Mouse (Mus musculus) midbrain, embryonic 13.5 days (tissue): ENCODE measurements around the gene Tvp23b. TPM values are rescaled to one million over a fixed set of nuclear protein-coding genes. Genes with fewer than 3 reads are reported as not detected.

Source experiments
- ATAC-seq: fragments of 200-750 bp; cut with Nextera tagmentation; 2 replicates; pipeline ENCODE4 v1.8.0; 2017; ENCODE audit warnings: mild to moderate bottlenecking, moderate TSS enrichment, moderate library complexity
- H3K27ac ChIP-seq: fragments of 300-500 bp; sonication (generic); 2 replicates; pipeline ENCODE4 v1.5.1; 2015; ENCODE audit warnings: inconsistent platforms, mild to moderate bottlenecking, moderate library complexity
- H3K27me3 ChIP-seq: fragments of 300-500 bp; sonication (generic); 2 replicates; pipeline ENCODE4 v1.6.1; 2015; ENCODE audit warnings: mild to moderate bottlenecking, inconsistent platforms
- H3K36me3 ChIP-seq: fragments of 300-500 bp; sonication (generic); 2 replicates; pipeline ENCODE4 v1.6.1; 2015; ENCODE audit warnings: mild to moderate bottlenecking, inconsistent platforms
- H3K4me1 ChIP-seq: fragments of 300-500 bp; sonication (generic); replicated peaks from 2 replicates; pipeline ENCODE4 v1.6.1; 2015; ENCODE audit warnings: inconsistent platforms
- H3K4me2 ChIP-seq: fragments of 300-500 bp; sonication (generic); replicated peaks from 2 replicates; pipeline ENCODE4 v1.6.1; 2015; ENCODE audit warnings: moderate library complexity, mild to moderate bottlenecking, inconsistent platforms
- H3K4me3 ChIP-seq: fragments of 300-500 bp; sonication (generic); replicated peaks from 2 replicates; pipeline ENCODE4 v1.5.1; 2015; ENCODE audit warnings: mild to moderate bottlenecking, inconsistent platforms
- H3K9ac ChIP-seq: fragments of 300-500 bp; sonication (generic); replicated peaks from 2 replicates; pipeline ENCODE4 v1.6.1; 2015; ENCODE audit warnings: mild to moderate bottlenecking, inconsistent platforms
- H3K9me3 ChIP-seq: fragments of 300-500 bp; sonication (generic); 2 replicates; pipeline ENCODE4 v1.6.1; 2016; ENCODE audit warnings: mild to moderate bottlenecking, inconsistent platforms
- WGBS: fragments of 180-500 bp; shearing (Covaris S2); methylation state at CpG from one replicate; pipeline ENCODE4 v1.1.7; 2015; 5-methylcytosine and 5-hydroxymethylcytosine counted together
- polyA plus RNA-seq: library from polyadenylated mRNA; unstranded; fragments of >200 nt; fragmentation: Nextera tagmentation; extraction: Ambion mirVana; gene quantifications from 2 replicates; pipeline ENCODE4 v1.2.1, GENCODE M21; 2015

Tvp23b gene
- polyA plus RNA-seq, 1 experiment from 2014 or later = 55.2 TPM

GRCm38 (mm10) chr11:62869201-62869600 lies 10.1 kb upstream of the Tvp23b start:
- Histone ChIP-seq H3K27ac (no peak overlapping the region), H3K27me3 (no peaks in the 10 kb centered on the region), H3K9ac (no peak overlapping the region), H3K4me1 (no peaks in the 10 kb centered on the region), H3K4me3 (no peak overlapping the region), H3K9me3 (no peaks in the 10 kb centered on the region), H3K36me3 (no peaks in the 10 kb centered on the region), H3K4me2 (no peak overlapping the region)
- ATAC-seq = no peak
- 86% methylated on average over 5 of the region's 5 CpGs for WGBS

- Histone ChIP-seq H3K9me3 (no peaks in the 10 kb centered on the region), H3K27ac (no peak overlapping the region), H3K4me1 (no peaks in the 10 kb centered on the region), H3K4me3 (no peak overlapping the region), H3K9ac (no peak overlapping the region), H3K27me3 (no peaks in the 10 kb centered on the region), H3K4me2 (no peak overlapping the region), H3K36me3 (no peaks in the 10 kb centered on the region)
- no peak for ATAC-seq
- 89% methylated on average over 8 of the region's 8 CpGs for WGBS
Measured at GRCm38 (mm10) chr11:62869715-62870371, 9.4 kb upstream of the Tvp23b start.

- Histone ChIP-seq H3K9ac (no peak overlapping the region), H3K4me3 (no peak overlapping the region), H3K27ac (no peak overlapping the region), H3K9me3 (no peaks in the 10 kb centered on the region), H3K27me3 (no peaks in the 10 kb centered on the region), H3K36me3 (no peaks in the 10 kb centered on the region), H3K4me2 (no peak overlapping the region), H3K4me1 (no peaks in the 10 kb centered on the region)
- no peak for ATAC-seq
- WGBS = 82% methylated on average over 9 of the region's 9 CpGs
Measured at GRCm38 (mm10) chr11:62873479-62873878, 5.8 kb upstream of the Tvp23b start.

- H3K27me3 ChIP-seq = no peaks in the 10 kb centered on the region
- H3K9me3 ChIP-seq = no peaks in the 10 kb centered on the region
- no peak for ATAC-seq
- H3K4me1 ChIP-seq = peaks cover 6% of the 10 kb centered on the region
- H3K9ac ChIP-seq = no peak overlapping the region
- H3K4me2 ChIP-seq = no peak overlapping the region
- no peak overlapping the region for H3K4me3 ChIP-seq
- no peaks in the 10 kb centered on the region for H3K36me3 ChIP-seq
- 78% methylated on average over 1 of the region's 1 CpGs for WGBS
- no peak overlapping the region for H3K27ac ChIP-seq
Measured at GRCm38 (mm10) chr11:62875696-62876095, 3.6 kb upstream of the Tvp23b start.

- H3K4me3 ChIP-seq = no peak overlapping the region
- no peak overlapping the region for H3K9ac ChIP-seq
- peaks cover 6% of the 10 kb centered on the region for H3K4me1 ChIP-seq
- 89% methylated on average over 4 of the region's 4 CpGs for WGBS
- H3K9me3 ChIP-seq = no peaks in the 10 kb centered on the region
- H3K36me3 ChIP-seq = no peaks in the 10 kb centered on the region
- no peak overlapping the region for H3K27ac ChIP-seq
- no peak for ATAC-seq
- no peaks in the 10 kb centered on the region for H3K27me3 ChIP-seq
- H3K4me2 ChIP-seq = no peak overlapping the region
Measured at GRCm38 (mm10) chr11:62876445-62876844, 2.8 kb upstream of the Tvp23b start.

GRCm38 (mm10) chr11:62877391-62877790 lies 1.9 kb upstream of the Tvp23b start:
- Histone ChIP-seq H3K9ac (no peak overlapping the region), H3K36me3 (no peaks in the 10 kb centered on the region), H3K4me2 (no peak overlapping the region), H3K27ac (no peak overlapping the region), H3K9me3 (no peaks in the 10 kb centered on the region), H3K4me1 (peaks cover 6% of the 10 kb centered on the region), H3K27me3 (no peaks in the 10 kb centered on the region), H3K4me3 (no peak overlapping the region)
- ATAC-seq = no peak
- WGBS = 94% methylated on average over 1 of the region's 1 CpGs

- H3K4me3 ChIP-seq = peak overlapping the region; percentile 58
- peak; percentile 51 for ATAC-seq
- H3K27ac ChIP-seq = no peak overlapping the region
- no peaks in the 10 kb centered on the region for H3K9me3 ChIP-seq
- WGBS = 31% methylated on average over 9 of the region's 9 CpGs
- H3K9ac ChIP-seq = no peak overlapping the region
- no peaks in the 10 kb centered on the region for H3K27me3 ChIP-seq
- peak overlapping the region; percentile 60 for H3K4me2 ChIP-seq
- peaks cover 6% of the 10 kb centered on the region for H3K4me1 ChIP-seq
- no peaks in the 10 kb centered on the region for H3K36me3 ChIP-seq
Measured at GRCm38 (mm10) chr11:62878728-62879127, 527 bp upstream of the Tvp23b start.

- ATAC-seq = no peak
- no peak overlapping the region for H3K4me3 ChIP-seq
- no peak overlapping the region for H3K27ac ChIP-seq
- H3K4me2 ChIP-seq = no peak overlapping the region
- peaks cover 31% of the 10 kb centered on the region for H3K36me3 ChIP-seq
- H3K9me3 ChIP-seq = no peaks in the 10 kb centered on the region
- 92% methylated on average over 8 of the region's 8 CpGs for WGBS
- H3K9ac ChIP-seq = no peak overlapping the region
- H3K27me3 ChIP-seq = no peaks in the 10 kb centered on the region
- H3K4me1 ChIP-seq = peaks cover 6% of the 10 kb centered on the region
Measured at GRCm38 (mm10) chr11:62883407-62883806, 4.2 kb downstream of the Tvp23b start.

GRCm38 (mm10) chr11:62885323-62885722 lies 6.1 kb downstream of the Tvp23b start:
- no peak overlapping the region for H3K27ac ChIP-seq
- H3K36me3 ChIP-seq = peaks cover 38% of the 10 kb centered on the region
- no peaks in the 10 kb centered on the region for H3K27me3 ChIP-seq
- ATAC-seq = no peak
- WGBS = 94% methylated on average over 5 of the region's 5 CpGs
- no peaks in the 10 kb centered on the region for H3K9me3 ChIP-seq
- no peak overlapping the region for H3K4me2 ChIP-seq
- peaks cover 2% of the 10 kb centered on the region for H3K4me1 ChIP-seq
- no peak overlapping the region for H3K9ac ChIP-seq
- no peak overlapping the region for H3K4me3 ChIP-seq

GRCm38 (mm10) chr11:62890796-62891195 lies 11.5 kb downstream of the Tvp23b start:
- H3K4me3 ChIP-seq = no peak overlapping the region
- no peaks in the 10 kb centered on the region for H3K27me3 ChIP-seq
- H3K4me1 ChIP-seq = no peaks in the 10 kb centered on the region
- no peak overlapping the region for H3K9ac ChIP-seq
- no peak overlapping the region for H3K27ac ChIP-seq
- H3K36me3 ChIP-seq = peaks cover 53% of the 10 kb centered on the region
- H3K9me3 ChIP-seq = no peaks in the 10 kb centered on the region
- no peak overlapping the region for H3K4me2 ChIP-seq
- ATAC-seq = no peak
- WGBS = 87% methylated on average over 4 of the region's 4 CpGs

- ATAC-seq = no peak
- WGBS = 95% methylated on average over 11 of the region's 11 CpGs
- Histone ChIP-seq H3K27me3 (no peaks in the 10 kb centered on the region), H3K4me2 (no peak overlapping the region), H3K36me3 (peaks cover 48% of the 10 kb centered on the region), H3K9me3 (no peaks in the 10 kb centered on the region), H3K27ac (no peak overlapping the region), H3K4me3 (no peak overlapping the region), H3K9ac (no peak overlapping the region), H3K4me1 (no peaks in the 10 kb centered on the region)
Measured at GRCm38 (mm10) chr11:62891763-62892162, 12.5 kb downstream of the Tvp23b start.

GRCm38 (mm10) chr11:62901699-62902323 lies 22.6 kb downstream of the Tvp23b start:
- ATAC-seq = no peak
- 37% methylated on average over 12 of the region's 12 CpGs for WGBS
- Histone ChIP-seq H3K27ac (no peak overlapping the region), H3K36me3 (no peaks in the 10 kb centered on the region), H3K4me1 (no peaks in the 10 kb centered on the region), H3K27me3 (no peaks in the 10 kb centered on the region), H3K9me3 (no peaks in the 10 kb centered on the region), H3K9ac (no peak overlapping the region), H3K4me3 (no peak overlapping the region), H3K4me2 (no peak overlapping the region)
